Mouse (Mus musculus): ENCODE measurements at regions not wholly inside any gene's neighbourhood (a gene's known extent, or its start where the extent isn't known, plus 50 kb on each side); places are given as distances from the start of the nearest gene placed in this dataset.

- 49% methylated on average over 2 of the region's 2 CpGs for WGBS (ENCODE audit: insufficient replicate concordance)
- Histone ChIP-seq H3K4me1 (replicated peaks) (no peaks in the 10 kb centered on the region), H3K36me3 (replicated peaks) (no peaks in the 10 kb centered on the region), H3K9me3 (replicated peaks) (no peaks in the 10 kb centered on the region), H3K4me3 (replicated peaks) (no peak overlapping the region), H3K27ac (replicated peaks) (no peak overlapping the region), H3K4me2 (no peak overlapping the region), H3K27me3 (no peaks in the 10 kb centered on the region), H3K9ac (no peak overlapping the region)
- ATAC-seq (ENCODE audit: insufficient read depth) = peak; percentile 42; the same call in 1 of the 2 replicates
These were observed 431.0 kb upstream of the Spred2 start for GRCm38 (mm10) chr11:19493089-19493756.

GRCm38 (mm10) chr11:19521721-19522120 is 402.5 kb upstream of the Spred2 start:
- WGBS (ENCODE audit: insufficient replicate concordance) = 60% methylated on average over 3 of the region's 3 CpGs
- no peak for ATAC-seq (ENCODE audit: insufficient read depth)

GRCm38 (mm10) chr11:19523853-19524487 is 400.2 kb upstream of the Spred2 start:
- H3K4me3 ChIP-seq (replicated peaks) = no peak overlapping the region
- no peaks in the 10 kb centered on the region for H3K27me3 ChIP-seq
- no peak overlapping the region for H3K27ac ChIP-seq (replicated peaks)
- 58% methylated on average over 6 of the region's 6 CpGs for WGBS (ENCODE audit: insufficient replicate concordance)
- no peaks in the 10 kb centered on the region for H3K9me3 ChIP-seq (replicated peaks)
- ATAC-seq (ENCODE audit: insufficient read depth) = no peak
- H3K4me1 ChIP-seq (replicated peaks) = no peaks in the 10 kb centered on the region
- no peak overlapping the region for H3K9ac ChIP-seq
- no peak overlapping the region for H3K4me2 ChIP-seq
- H3K36me3 ChIP-seq (replicated peaks) = no peaks in the 10 kb centered on the region

More at GRCm38 (mm10) chr11:19521721-19522120, 402.5 kb upstream of the Spred2 start:
- no peaks in the 10 kb centered on the region for H3K4me1 ChIP-seq (replicated peaks)
- H3K27ac ChIP-seq (replicated peaks) = no peak overlapping the region
- no peak overlapping the region for H3K4me3 ChIP-seq (replicated peaks)
- H3K9me3 ChIP-seq (replicated peaks) = no peaks in the 10 kb centered on the region
- H3K9ac ChIP-seq = no peak overlapping the region
- no peaks in the 10 kb centered on the region for H3K36me3 ChIP-seq (replicated peaks)
- H3K27me3 ChIP-seq = no peaks in the 10 kb centered on the region
- H3K4me2 ChIP-seq = no peak overlapping the region

GRCm38 (mm10) chr11:19529126-19529525 is 395.0 kb upstream of the Spred2 start:
- Histone ChIP-seq H3K36me3 (replicated peaks) (no peaks in the 10 kb centered on the region), H3K4me3 (replicated peaks) (no peak overlapping the region), H3K4me1 (replicated peaks) (no peaks in the 10 kb centered on the region), H3K27ac (replicated peaks) (no peak overlapping the region), H3K9ac (no peak overlapping the region), H3K9me3 (replicated peaks) (no peaks in the 10 kb centered on the region), H3K27me3 (no peaks in the 10 kb centered on the region), H3K4me2 (no peak overlapping the region)
- no peak for ATAC-seq (ENCODE audit: insufficient read depth)
- 55% methylated on average over 5 of the region's 5 CpGs for WGBS (ENCODE audit: insufficient replicate concordance)

- no peaks in the 10 kb centered on the region for H3K9me3 ChIP-seq (replicated peaks)
- no peak overlapping the region for H3K27ac ChIP-seq (replicated peaks)
- no peak overlapping the region for H3K4me3 ChIP-seq (replicated peaks)
- no peak for ATAC-seq (ENCODE audit: insufficient read depth)
- H3K4me2 ChIP-seq = no peak overlapping the region
- H3K9ac ChIP-seq = no peak overlapping the region
- H3K4me1 ChIP-seq (replicated peaks) = no peaks in the 10 kb centered on the region
- no peaks in the 10 kb centered on the region for H3K27me3 ChIP-seq
- 57% methylated on average over 3 of the region's 3 CpGs for WGBS (ENCODE audit: insufficient replicate concordance)
- no peaks in the 10 kb centered on the region for H3K36me3 ChIP-seq (replicated peaks)
These were observed 393.5 kb upstream of the Spred2 start for GRCm38 (mm10) chr11:19530652-19531051.

- no peaks in the 10 kb centered on the region for H3K36me3 ChIP-seq (replicated peaks)
- H3K9ac ChIP-seq = no peak overlapping the region
- no peak overlapping the region for H3K4me2 ChIP-seq
- H3K4me1 ChIP-seq (replicated peaks) = no peaks in the 10 kb centered on the region
- H3K9me3 ChIP-seq (replicated peaks) = no peaks in the 10 kb centered on the region
- no peaks in the 10 kb centered on the region for H3K27me3 ChIP-seq
- H3K27ac ChIP-seq (replicated peaks) = no peak overlapping the region
- ATAC-seq (ENCODE audit: insufficient read depth) = no peak
- 34% methylated on average over 20 of the region's 20 CpGs for WGBS (ENCODE audit: insufficient replicate concordance)
- no peak overlapping the region for H3K4me3 ChIP-seq (replicated peaks)
These were observed 392.7 kb upstream of the Spred2 start for GRCm38 (mm10) chr11:19531255-19532003.

- no peak overlapping the region for H3K4me3 ChIP-seq (replicated peaks)
- no peak overlapping the region for H3K4me2 ChIP-seq
- no peak for ATAC-seq (ENCODE audit: insufficient read depth)
- H3K9ac ChIP-seq = no peak overlapping the region
- H3K9me3 ChIP-seq (replicated peaks) = no peaks in the 10 kb centered on the region
- H3K36me3 ChIP-seq (replicated peaks) = no peaks in the 10 kb centered on the region
- no peaks in the 10 kb centered on the region for H3K4me1 ChIP-seq (replicated peaks)
- WGBS (ENCODE audit: insufficient replicate concordance) = 74% methylated on average over 7 of the region's 7 CpGs
- H3K27ac ChIP-seq (replicated peaks) = no peak overlapping the region
- no peaks in the 10 kb centered on the region for H3K27me3 ChIP-seq
These were observed 391.3 kb upstream of the Spred2 start for GRCm38 (mm10) chr11:19532867-19533266.

- WGBS (ENCODE audit: insufficient replicate concordance) = 59% methylated on average over 1 of the region's 1 CpGs
- H3K9me3 ChIP-seq (replicated peaks) = no peaks in the 10 kb centered on the region
- no peak overlapping the region for H3K9ac ChIP-seq
- H3K4me2 ChIP-seq = no peak overlapping the region
- H3K4me1 ChIP-seq (replicated peaks) = no peaks in the 10 kb centered on the region
- no peaks in the 10 kb centered on the region for H3K27me3 ChIP-seq
- H3K27ac ChIP-seq (replicated peaks) = no peak overlapping the region
- ATAC-seq (ENCODE audit: insufficient read depth) = no peak
- H3K4me3 ChIP-seq (replicated peaks) = no peak overlapping the region
- H3K36me3 ChIP-seq (replicated peaks) = no peaks in the 10 kb centered on the region
These were observed 390.5 kb upstream of the Spred2 start for GRCm38 (mm10) chr11:19533701-19534100.

- no peak overlapping the region for H3K4me2 ChIP-seq
- no peaks in the 10 kb centered on the region for H3K4me1 ChIP-seq (replicated peaks)
- H3K9ac ChIP-seq = no peak overlapping the region
- no peak overlapping the region for H3K4me3 ChIP-seq (replicated peaks)
- H3K27ac ChIP-seq (replicated peaks) = no peak overlapping the region
- ATAC-seq (ENCODE audit: insufficient read depth) = no peak
- no peaks in the 10 kb centered on the region for H3K27me3 ChIP-seq
- H3K9me3 ChIP-seq (replicated peaks) = no peaks in the 10 kb centered on the region
- WGBS (ENCODE audit: insufficient replicate concordance) = 52% methylated on average over 1 of the region's 1 CpGs
- no peaks in the 10 kb centered on the region for H3K36me3 ChIP-seq (replicated peaks)
These were observed 389.0 kb upstream of the Spred2 start for GRCm38 (mm10) chr11:19535215-19535614.

GRCm38 (mm10) chr11:19546226-19546625 is 377.9 kb upstream of the Spred2 start:
- H3K36me3 ChIP-seq (replicated peaks) = no peaks in the 10 kb centered on the region
- no peaks in the 10 kb centered on the region for H3K27me3 ChIP-seq
- H3K9me3 ChIP-seq (replicated peaks) = no peaks in the 10 kb centered on the region
- 34% methylated on average over 4 of the region's 4 CpGs for WGBS (ENCODE audit: insufficient replicate concordance)
- H3K27ac ChIP-seq (replicated peaks) = no peak overlapping the region
- H3K4me2 ChIP-seq = no peak overlapping the region
- no peak for ATAC-seq (ENCODE audit: insufficient read depth)
- no peaks in the 10 kb centered on the region for H3K4me1 ChIP-seq (replicated peaks)
- H3K9ac ChIP-seq = no peak overlapping the region
- H3K4me3 ChIP-seq (replicated peaks) = no peak overlapping the region

- no peak for ATAC-seq (ENCODE audit: insufficient read depth)
- Histone ChIP-seq H3K27me3 (no peaks in the 10 kb centered on the region), H3K4me3 (replicated peaks) (no peak overlapping the region), H3K27ac (replicated peaks) (no peak overlapping the region), H3K4me1 (replicated peaks) (no peaks in the 10 kb centered on the region), H3K36me3 (replicated peaks) (no peaks in the 10 kb centered on the region), H3K4me2 (no peak overlapping the region), H3K9me3 (replicated peaks) (no peaks in the 10 kb centered on the region), H3K9ac (no peak overlapping the region)
- 58% methylated on average over 9 of the region's 9 CpGs for WGBS (ENCODE audit: insufficient replicate concordance)
These were observed 369.7 kb upstream of the Spred2 start for GRCm38 (mm10) chr11:19554316-19554946.

All from liver, embryonic 15.5 days (tissue).